Mouse (Mus musculus) intestine, postnatal 0 days (tissue): ENCODE data around the gene Trim33. TPM values are rescaled to one million over a fixed set of nuclear protein-coding genes. Genes with fewer than 3 reads are reported as not detected.

Experiments used
- ATAC-seq: fragments of 200-750 bp; cut with Nextera tagmentation; 2 replicates; pipeline ENCODE4 v1.8.0; 2017; ENCODE audit warnings: mild to moderate bottlenecking, moderate TSS enrichment, moderate library complexity
- H3K27ac ChIP-seq: fragments of 300-500 bp; sonication (generic); 2 replicates; pipeline ENCODE4 v1.5.1; 2014; ENCODE audit warnings: mild to moderate bottlenecking, low read depth, low read length, moderate library complexity
- H3K27me3 ChIP-seq: fragments of 300-500 bp; sonication (generic); replicated peaks from 2 replicates; pipeline ENCODE4 v1.6.1; 2014; ENCODE audit warnings: low read length, mixed read lengths; ENCODE audit not compliant: control insufficient read depth, insufficient read depth
- H3K36me3 ChIP-seq: fragments of 300-500 bp; sonication (generic); 2 replicates; pipeline ENCODE4 v1.6.1; 2014; ENCODE audit warnings: mild to moderate bottlenecking, moderate library complexity; ENCODE audit not compliant: control insufficient read depth, insufficient read depth
- H3K4me1 ChIP-seq: fragments of 300-500 bp; sonication (generic); replicated peaks from 2 replicates; pipeline ENCODE4 v1.6.1; 2014; ENCODE audit warnings: antibody characterized with exemption, low read length, mixed read lengths; ENCODE audit not compliant: control insufficient read depth, insufficient read depth
- H3K4me2 ChIP-seq: fragments of 300-500 bp; sonication (generic); replicated peaks from 2 replicates; pipeline ENCODE4 v1.6.1; 2014; ENCODE audit warnings: low read depth, mild to moderate bottlenecking, moderate library complexity
- H3K4me3 ChIP-seq: fragments of 300-500 bp; sonication (generic); 2 replicates; pipeline ENCODE4 v1.5.1; 2014; ENCODE audit warnings: low read depth, low read length
- H3K9ac ChIP-seq: fragments of 300-500 bp; sonication (generic); 2 replicates; pipeline ENCODE4 v1.6.1; 2014; ENCODE audit warnings: mild to moderate bottlenecking, low read depth, low read length
- H3K9me3 ChIP-seq: fragments of 300-500 bp; sonication (generic); 2 replicates; pipeline ENCODE4 v1.6.1; 2016; ENCODE audit warnings: mixed run types; ENCODE audit not compliant: control insufficient read depth
- CTCF ChIP-seq: sonication (generic); IDR thresholded peaks from 2 replicates; pipeline ENCODE4 v1.5.1; 2016; ENCODE audit warnings: low read depth, mild to moderate bottlenecking, control low read depth, antibody characterized with exemption, moderate library complexity
- WGBS: fragments of 180-500 bp; shearing (Covaris S2); extraction: QIAGEN DNeasy Blood & Tissue Kit; methylation state at CpG from one replicate; pipeline ENCODE4 v1.1.7; 2014; 5-methylcytosine and 5-hydroxymethylcytosine counted together
- polyA plus RNA-seq: library from polyadenylated mRNA; unstranded; fragments of >200 nt; fragmentation: Nextera tagmentation; extraction: Ambion mirVana; gene quantifications from 2 replicates; pipeline ENCODE4 v1.2.1, GENCODE M21; 2015

Gene Trim33
- polyA plus RNA-seq, 1 experiment from 2014 or later, result 7.3 TPM

DNA sequence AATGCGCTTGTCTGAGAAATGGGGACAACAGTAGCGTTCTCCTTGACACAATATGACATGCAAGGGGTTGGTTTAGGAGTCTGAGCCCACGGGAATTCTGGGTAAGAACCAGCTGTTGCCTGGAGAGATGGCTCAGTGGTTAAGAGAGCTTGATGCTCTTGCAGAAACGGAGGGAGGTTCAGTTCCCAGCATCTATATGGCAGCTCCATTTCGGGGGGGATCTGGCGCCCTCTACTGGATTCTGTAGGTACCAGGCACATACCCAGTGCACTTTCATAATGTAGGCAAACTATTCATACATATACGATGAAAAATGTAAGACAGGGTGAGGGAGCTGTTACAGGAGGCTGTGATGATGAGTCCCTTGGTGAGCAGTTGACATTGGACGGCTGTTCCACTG lies 94.9 kb downstream of the Trim33 start:
- Histone ChIP-seq H3K9ac (no peak overlapping the region), H3K4me2 (no peak overlapping the region), H3K4me1 (0 out of 2 replicates have a peak, but pooled peaks cover 2% of the 10 kb centered on the region), H3K27ac (no peak overlapping the region), H3K36me3 (no peaks in the 10 kb centered on the region), H3K27me3 (no peaks in the 10 kb centered on the region), H3K9me3 (no peaks in the 10 kb centered on the region), H3K4me3 (no peak overlapping the region)
- 42% methylated on average over 8 of the region's 8 CpGs for WGBS
- no peak for ATAC-seq
- peak; percentile 85 for TF ChIP-seq CTCF

DNA sequence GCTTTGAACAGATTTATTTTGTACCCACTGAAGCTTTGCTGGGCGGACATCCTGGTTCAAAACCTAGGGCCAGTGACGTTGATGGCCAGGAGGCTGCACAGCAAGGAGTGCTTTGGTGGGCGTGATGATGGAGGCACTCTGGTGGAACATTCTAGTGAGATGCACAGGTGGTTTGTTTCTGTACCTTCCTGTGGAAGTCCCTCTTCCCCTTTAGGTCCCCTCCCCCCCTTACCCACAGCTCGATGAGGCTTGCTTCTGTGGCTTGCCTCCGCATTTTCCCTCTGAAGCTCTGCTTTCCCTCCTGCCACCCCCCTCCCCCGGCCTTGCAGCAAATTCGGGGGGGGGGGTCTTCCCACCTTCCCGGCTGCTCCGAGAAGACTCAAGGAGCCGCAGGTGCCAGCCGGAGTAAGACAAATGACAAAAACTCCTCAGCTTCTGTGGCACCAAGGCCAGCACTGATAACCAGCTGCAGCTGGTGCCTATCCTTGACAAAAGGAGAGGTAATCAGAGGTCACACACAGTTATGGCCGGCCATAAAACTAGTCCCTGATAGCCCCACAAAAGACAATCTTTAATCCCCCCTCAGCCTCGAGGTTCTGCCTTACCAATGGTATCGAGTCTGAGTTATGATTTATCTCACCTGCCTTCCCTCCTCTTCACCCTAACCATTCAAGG lies 96.2 kb downstream of the Trim33 start:
- H3K4me3 ChIP-seq, result no peak overlapping the region
- no peak overlapping the region for H3K9ac ChIP-seq
- no peaks in the 10 kb centered on the region for H3K9me3 ChIP-seq
- H3K4me1 ChIP-seq, result 0 out of 2 replicates have a peak, but pooled peaks cover 2% of the 10 kb centered on the region
- H3K36me3 ChIP-seq, result no peaks in the 10 kb centered on the region
- WGBS, result 26% methylated on average over 14 of the region's 14 CpGs
- peak; percentile 39; the same call in 1 of the 2 replicates for ATAC-seq
- H3K27ac ChIP-seq, result no peak overlapping the region
- H3K27me3 ChIP-seq, result no peaks in the 10 kb centered on the region
- H3K4me2 ChIP-seq, result 0 out of 2 replicates have a peak overlapping the region, but pooled peaks have one; percentile 21
- TF ChIP-seq CTCF, result no peak

DNA sequence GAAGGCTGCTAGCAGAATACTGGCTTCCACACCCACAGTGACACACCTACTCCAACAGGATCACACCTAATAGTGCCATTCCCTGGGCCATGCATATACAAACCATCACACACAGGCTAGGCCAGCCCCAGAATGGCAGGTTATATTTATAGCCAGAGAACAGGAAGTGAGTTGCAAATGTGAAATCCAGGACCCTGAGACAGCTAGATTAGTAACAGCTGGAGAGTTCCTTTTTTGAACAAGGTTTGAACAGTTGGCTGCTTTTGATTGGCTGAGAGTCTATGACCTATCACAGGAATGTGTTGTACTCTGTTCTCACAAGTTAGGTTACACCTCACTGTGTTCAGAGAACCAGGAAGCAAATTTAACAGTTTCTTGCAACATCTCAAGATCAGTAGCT lies 98.9 kb downstream of the Trim33 start:
- H3K4me2 ChIP-seq, result no peak overlapping the region
- H3K9ac ChIP-seq, result no peak overlapping the region
- ATAC-seq, result peak; percentile 60
- H3K4me3 ChIP-seq, result no peak overlapping the region
- H3K27me3 ChIP-seq, result no peaks in the 10 kb centered on the region
- no peak overlapping the region for H3K27ac ChIP-seq
- H3K9me3 ChIP-seq, result no peaks in the 10 kb centered on the region
- TF ChIP-seq CTCF, result no peak
- H3K4me1 ChIP-seq, result 0 out of 2 replicates have a peak, but pooled peaks cover 2% of the 10 kb centered on the region
- no peaks in the 10 kb centered on the region for H3K36me3 ChIP-seq

GRCm38 (mm10) chr3:103379371-103379770 lies 100.3 kb downstream of the Trim33 start:
- no peak for ATAC-seq
- Histone ChIP-seq H3K9ac (no peak overlapping the region), H3K27me3 (no peaks in the 10 kb centered on the region), H3K4me1 (0 out of 2 replicates have a peak, but pooled peaks cover 2% of the 10 kb centered on the region), H3K4me2 (no peak overlapping the region), H3K4me3 (no peak overlapping the region), H3K27ac (no peak overlapping the region), H3K9me3 (no peaks in the 10 kb centered on the region), H3K36me3 (no peaks in the 10 kb centered on the region)
- no peak for TF ChIP-seq CTCF
- 72% methylated on average over 3 of the region's 3 CpGs for WGBS

DNA sequence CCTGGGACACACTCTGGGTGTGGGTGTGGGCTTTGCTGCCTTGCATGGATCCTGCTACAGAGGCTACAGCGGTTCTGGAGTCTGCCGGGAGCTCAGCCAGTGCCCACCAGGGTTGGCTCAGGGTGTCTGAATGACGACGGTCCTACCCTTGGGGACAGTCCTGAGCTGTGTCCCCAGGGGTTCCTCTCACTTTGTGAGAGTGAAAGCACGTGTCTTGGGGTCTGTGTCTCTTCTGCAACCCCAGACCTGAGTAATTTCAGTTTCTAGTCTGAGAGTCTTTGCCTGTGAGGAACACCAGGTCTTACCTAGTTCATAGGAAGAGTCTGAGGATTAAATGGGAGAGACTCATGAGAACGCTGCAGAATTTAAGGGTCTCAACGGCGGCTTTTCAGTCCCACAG lies 101.7 kb downstream of the Trim33 start:
- no peak for ATAC-seq
- WGBS, result 87% methylated on average over 8 of the region's 8 CpGs
- H3K36me3 ChIP-seq, result no peaks in the 10 kb centered on the region
- H3K9me3 ChIP-seq, result no peaks in the 10 kb centered on the region
- H3K9ac ChIP-seq, result no peak overlapping the region
- no peaks in the 10 kb centered on the region for H3K4me1 ChIP-seq
- H3K27ac ChIP-seq, result no peak overlapping the region
- H3K4me3 ChIP-seq, result no peak overlapping the region
- TF ChIP-seq CTCF, result no peak
- H3K4me2 ChIP-seq, result no peak overlapping the region
- no peaks in the 10 kb centered on the region for H3K27me3 ChIP-seq

DNA sequence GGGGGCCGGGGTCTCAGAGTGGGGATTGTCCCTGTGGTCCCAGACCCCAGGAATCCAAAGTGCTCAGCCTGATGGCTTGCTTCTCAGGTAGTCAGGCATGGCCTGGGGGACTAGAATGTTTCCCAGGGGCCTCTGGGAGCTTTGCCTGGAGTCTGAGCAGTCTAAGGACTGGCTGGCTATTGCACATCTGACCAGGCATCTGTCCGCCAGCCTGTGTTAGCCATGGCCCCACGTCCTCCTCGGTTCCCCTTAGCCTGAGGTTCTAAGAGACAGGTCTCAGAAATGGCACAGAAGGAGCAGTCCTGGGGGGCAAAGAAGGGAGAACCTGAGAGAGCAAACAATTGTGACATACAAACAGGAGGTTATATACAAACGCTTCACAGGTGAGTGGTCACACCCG lies 102.3 kb downstream of the Trim33 start:
- no peak overlapping the region for H3K27ac ChIP-seq
- H3K27me3 ChIP-seq, result no peaks in the 10 kb centered on the region
- no peak overlapping the region for H3K4me3 ChIP-seq
- WGBS, result 93% methylated on average over 6 of the region's 6 CpGs
- no peaks in the 10 kb centered on the region for H3K4me1 ChIP-seq
- no peaks in the 10 kb centered on the region for H3K36me3 ChIP-seq
- TF ChIP-seq CTCF, result no peak
- H3K9ac ChIP-seq, result no peak overlapping the region
- no peaks in the 10 kb centered on the region for H3K9me3 ChIP-seq
- H3K4me2 ChIP-seq, result no peak overlapping the region
- ATAC-seq, result no peak
